Mouse (Mus musculus) 3T3-L1 (cell line): Measurements from ENCODE around the gene Nup214.
"Not testable (repeated sequence)": the region's sequence is repeated elsewhere in the genome, so short reads cannot be mapped to it uniquely, and the experiment has no call there.

Source experiments
- DNase-seq: peaks from one replicate; pipeline ENCODE4 v3.0.0-alpha.2; 2015; ENCODE audit warnings: low read depth, low spot score

Gene Nup214

GRCm38 (mm10) chr2:31963491-31963890 is 10.7 kb upstream of the Nup214 start:
- no peak for DNase-seq

GRCm38 (mm10) chr2:31964191-31964590 is 10.0 kb upstream of the Nup214 start:
- DNase-seq: no peak

- peak; percentile 57 for DNase-seq
Measured at GRCm38 (mm10) chr2:31965110-31965509, 9.1 kb upstream of the Nup214 start.

GRCm38 (mm10) chr2:31966801-31967200 is 7.4 kb upstream of the Nup214 start:
- no peak for DNase-seq

GRCm38 (mm10) chr2:31972589-31972988 is 1.6 kb upstream of the Nup214 start:
- no peak for DNase-seq

GRCm38 (mm10) chr2:31974809-31975371 is 654 bp downstream of the Nup214 start:
- peak; percentile 37 for DNase-seq

GRCm38 (mm10) chr2:31987774-31988173 is 13.5 kb downstream of the Nup214 start:
- DNase-seq: no peak

GRCm38 (mm10) chr2:31990961-31991360 is 16.7 kb downstream of the Nup214 start:
- no peak for DNase-seq

- DNase-seq: no peak
Measured at GRCm38 (mm10) chr2:31994896-31995295, 20.7 kb downstream of the Nup214 start.

GRCm38 (mm10) chr2:31996060-31996459 is 21.8 kb downstream of the Nup214 start:
- DNase-seq: no peak

GRCm38 (mm10) chr2:31997539-31997938 is 23.3 kb downstream of the Nup214 start:
- no peak for DNase-seq

GRCm38 (mm10) chr2:31998443-31998842 is 24.2 kb downstream of the Nup214 start:
- peak; percentile 39 for DNase-seq

GRCm38 (mm10) chr2:32008311-32008710 is 34.1 kb downstream of the Nup214 start:
- no peak for DNase-seq

GRCm38 (mm10) chr2:32008716-32009115 is 34.5 kb downstream of the Nup214 start:
- DNase-seq: no peak

GRCm38 (mm10) chr2:32019704-32020103 is 45.5 kb downstream of the Nup214 start:
- no peak for DNase-seq

GRCm38 (mm10) chr2:32020229-32020628 is 46.0 kb downstream of the Nup214 start:
- DNase-seq: no peak

GRCm38 (mm10) chr2:32024372-32024771 is 50.1 kb downstream of the Nup214 start:
- DNase-seq: no peak

- no peak for DNase-seq
Measured at GRCm38 (mm10) chr2:32029636-32030035, 55.4 kb downstream of the Nup214 start.

- DNase-seq: peak; percentile 45
Measured at GRCm38 (mm10) chr2:32033436-32033835, 59.2 kb downstream of the Nup214 start.

- no peak for DNase-seq
Measured at GRCm38 (mm10) chr2:32034206-32034605, 60.0 kb downstream of the Nup214 start.

- no peak for DNase-seq
Measured at GRCm38 (mm10) chr2:32037279-32037858, 63.1 kb downstream of the Nup214 start.

- peak; percentile 92 for DNase-seq
Measured at GRCm38 (mm10) chr2:32038661-32039081, 64.4 kb downstream of the Nup214 start.

GRCm38 (mm10) chr2:32040646-32041045 is 66.4 kb downstream of the Nup214 start:
- DNase-seq: not testable (repeated sequence)

- DNase-seq: no peak
Measured at GRCm38 (mm10) chr2:32041087-32041486, 66.9 kb downstream of the Nup214 start.
